Mouse (Mus musculus): ENCODE measurements around the gene Prdm10.

Prdm10 gene

DNA sequence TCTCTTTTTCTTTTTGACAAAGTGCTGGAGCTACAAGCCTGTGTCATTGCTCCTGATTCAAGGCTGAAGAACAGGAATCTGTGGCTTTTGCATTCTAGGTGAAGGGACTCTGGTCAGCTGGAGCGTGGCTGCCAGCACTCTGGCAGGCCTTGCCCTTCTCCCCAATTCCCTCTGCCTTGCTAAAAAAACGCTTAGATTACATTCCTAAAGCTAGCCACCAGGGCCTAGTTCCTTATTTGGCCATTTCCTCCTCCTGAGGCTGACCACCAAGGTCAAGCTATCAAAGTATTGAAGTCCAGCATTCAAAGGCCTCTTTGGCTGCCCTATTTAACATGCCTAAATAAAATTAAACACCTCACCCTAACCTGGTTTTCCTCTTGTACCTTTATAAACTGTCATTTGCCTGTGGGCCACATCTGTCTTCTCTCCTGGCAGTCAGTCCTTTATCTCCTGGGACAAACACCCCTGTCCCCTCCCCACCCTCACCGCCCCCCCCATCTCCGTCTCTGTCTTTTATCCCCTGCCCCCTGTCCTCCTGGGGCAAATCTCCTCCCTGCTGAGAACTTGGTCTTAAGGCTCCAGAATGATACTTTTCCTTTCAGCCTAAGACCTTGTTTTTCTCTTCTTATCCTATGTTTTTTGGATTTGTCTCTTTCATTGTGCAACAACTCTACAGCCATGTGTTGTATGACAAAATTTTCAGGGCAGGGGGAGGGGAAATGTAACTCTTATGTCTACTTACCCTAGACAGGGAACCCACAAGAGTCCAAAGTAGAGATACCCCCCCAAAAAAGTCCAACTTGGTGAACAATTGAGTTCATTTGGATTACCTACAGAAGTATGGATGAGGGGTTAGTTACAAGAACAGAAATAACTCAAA is 17.9 kb upstream of the Prdm10 start:
- no peak for DNase-seq (ENCODE audit: extremely low read depth, low read depth)

DNA sequence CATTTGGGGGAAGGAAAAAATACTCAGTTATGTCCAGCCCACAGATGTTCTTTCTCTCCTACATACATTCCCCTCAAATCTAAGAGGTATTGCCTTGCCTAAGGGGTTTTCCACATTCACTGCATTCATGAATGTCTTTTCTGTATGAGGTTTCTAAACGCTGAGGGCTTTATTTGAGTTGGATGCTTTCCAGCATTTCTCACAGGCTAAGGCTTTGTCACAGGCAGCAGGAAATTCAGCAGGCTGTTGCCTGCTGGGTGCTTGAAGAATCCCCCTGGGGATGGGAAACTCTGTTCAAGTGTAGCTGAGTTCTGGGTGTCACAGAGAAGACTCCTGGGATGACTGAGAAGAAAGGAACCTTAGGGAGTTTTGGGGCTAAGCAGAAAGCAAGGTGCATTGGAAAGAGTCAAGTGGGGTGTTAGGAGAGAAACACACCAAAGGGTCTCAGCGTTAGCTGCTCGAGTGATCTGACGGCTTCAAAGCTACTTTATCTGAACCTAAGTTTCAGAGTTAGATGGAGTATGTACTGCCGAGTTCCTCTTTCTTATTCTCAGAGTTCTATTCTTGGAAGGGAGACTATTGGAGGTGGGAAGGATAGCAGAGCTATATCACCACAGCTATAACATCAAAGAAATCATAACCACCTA is 14.2 kb upstream of the Prdm10 start:
- DNase-seq (ENCODE audit: extremely low read depth, low read depth) = peak; percentile 79

DNA sequence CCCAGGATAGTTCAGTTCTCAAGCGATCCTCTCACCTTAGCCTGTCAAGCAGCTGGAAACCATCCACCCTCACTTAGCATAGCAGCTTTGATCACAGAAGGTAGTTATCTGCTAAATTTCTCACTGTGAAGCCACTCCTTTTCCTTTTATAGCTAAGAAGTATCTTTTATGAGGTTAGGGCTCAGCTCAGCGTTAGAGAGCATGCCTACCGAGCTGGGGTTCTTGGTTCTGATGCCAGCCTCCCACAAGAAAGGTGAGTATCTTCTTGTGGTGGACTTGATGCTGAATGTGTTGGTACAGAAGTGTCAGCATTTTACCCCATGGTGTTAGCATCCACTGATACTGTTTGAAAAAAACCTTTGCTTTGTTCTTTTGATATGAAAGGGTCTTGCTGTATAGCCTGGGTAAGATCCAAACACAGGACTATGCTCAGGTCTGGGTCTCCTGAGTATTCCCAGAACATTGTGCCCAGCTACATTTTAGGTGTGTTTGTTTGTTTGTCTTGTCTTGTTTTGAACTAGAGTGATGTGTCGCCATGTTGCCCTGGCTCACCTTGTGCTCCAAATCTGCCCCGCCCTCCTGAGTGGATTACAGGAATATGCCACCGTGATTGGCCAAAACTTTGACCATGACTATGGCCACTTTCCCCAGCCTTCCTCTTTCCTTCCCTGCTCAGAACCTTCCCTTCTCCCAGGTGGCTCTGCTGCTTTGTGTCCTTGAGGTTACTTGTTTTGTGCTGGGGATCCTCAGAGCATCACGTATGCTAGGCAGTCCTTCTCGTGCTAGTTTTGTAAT is 8.9 kb upstream of the Prdm10 start:
- DNase-seq (ENCODE audit: extremely low read depth, low read depth) = no peak

DNA sequence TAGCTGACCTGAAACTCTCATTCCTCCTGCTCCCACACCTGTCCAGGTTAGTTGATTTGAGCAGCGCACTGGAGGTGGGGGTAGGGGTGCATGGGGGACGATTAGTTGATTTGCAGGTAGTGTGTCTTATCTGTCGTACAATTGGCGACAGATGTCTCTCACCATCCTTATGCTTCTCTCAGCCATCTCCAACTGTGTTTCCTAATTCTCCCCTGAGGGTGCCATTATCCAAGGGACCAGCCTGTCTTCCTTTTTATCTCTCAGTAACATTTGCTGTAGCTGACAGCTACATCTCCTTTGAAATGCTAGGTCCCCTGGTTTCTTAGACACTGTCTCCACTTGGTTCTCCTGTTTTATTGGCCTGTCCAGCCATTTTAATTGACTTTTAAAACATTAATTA is 8.2 kb upstream of the Prdm10 start:
- DNase-seq (ENCODE audit: extremely low read depth, low read depth) = peak; percentile 82

DNA sequence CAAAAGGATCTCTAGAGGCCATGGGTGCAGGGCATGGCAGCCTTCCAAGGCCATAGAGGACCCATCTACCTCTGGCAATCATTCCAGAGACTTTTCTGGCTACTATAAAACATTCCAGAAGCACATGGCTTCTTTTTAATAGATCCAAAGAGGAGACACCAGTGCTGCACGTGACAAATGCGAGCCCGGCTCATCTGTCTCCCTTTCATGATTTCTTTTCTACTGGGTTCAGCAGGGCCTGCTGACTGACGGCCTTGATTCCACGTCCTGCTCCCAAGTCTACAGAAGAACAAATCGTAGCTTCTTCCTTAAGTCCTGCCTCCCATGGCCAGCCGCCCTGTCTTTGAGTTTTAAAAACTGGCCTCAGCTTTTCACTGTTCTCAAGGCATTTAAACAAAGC is 1.7 kb upstream of the Prdm10 start:
- DNase-seq (ENCODE audit: extremely low read depth, low read depth) = no peak

DNA sequence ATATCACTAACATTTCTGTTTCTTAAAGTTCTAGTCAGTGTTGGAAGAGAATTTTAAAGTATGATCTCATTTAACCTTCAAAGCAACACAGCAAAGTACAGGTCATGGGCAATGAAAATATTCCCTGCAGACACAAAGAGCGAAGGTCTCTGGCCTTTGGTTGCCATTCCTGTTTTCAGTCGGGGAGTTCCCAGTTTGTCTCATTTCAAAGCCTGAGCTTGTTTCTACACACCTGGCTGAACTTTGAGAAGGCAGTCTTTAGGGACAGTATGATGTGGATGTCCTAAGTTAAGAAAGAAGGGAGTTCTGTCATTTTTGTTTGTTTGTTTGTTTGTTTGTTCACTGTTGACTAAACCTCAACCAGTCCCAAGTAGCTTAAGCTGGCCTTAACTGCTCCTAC is 1.0 kb upstream of the Prdm10 start:
- no peak for DNase-seq (ENCODE audit: extremely low read depth, low read depth)

DNA sequence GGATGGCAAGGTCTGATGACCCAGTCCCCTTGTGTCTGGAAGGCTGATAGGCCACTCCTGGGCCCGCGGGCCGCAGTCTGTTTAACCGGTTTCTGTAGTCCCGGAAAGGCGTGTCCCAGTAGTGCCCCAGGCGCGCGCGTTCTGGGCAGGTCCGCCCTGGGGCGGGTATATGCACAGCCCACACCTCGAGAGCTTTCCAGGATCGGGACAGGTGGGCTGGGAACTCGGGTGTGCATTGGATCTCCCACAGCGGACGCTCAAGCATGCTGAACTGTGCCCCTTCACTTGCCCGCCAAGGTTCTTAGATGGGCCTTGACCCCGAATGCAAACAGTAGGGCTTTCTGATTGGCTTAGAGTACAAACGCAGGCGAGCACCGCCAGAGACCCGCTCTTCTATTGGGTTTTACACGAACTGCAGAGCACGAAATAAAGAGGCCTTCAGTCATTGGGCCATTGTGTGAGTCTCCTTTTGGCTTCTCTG is 413 bp upstream of the Prdm10 start:
- DNase-seq (ENCODE audit: extremely low read depth, low read depth) = peak; percentile 97

DNA sequence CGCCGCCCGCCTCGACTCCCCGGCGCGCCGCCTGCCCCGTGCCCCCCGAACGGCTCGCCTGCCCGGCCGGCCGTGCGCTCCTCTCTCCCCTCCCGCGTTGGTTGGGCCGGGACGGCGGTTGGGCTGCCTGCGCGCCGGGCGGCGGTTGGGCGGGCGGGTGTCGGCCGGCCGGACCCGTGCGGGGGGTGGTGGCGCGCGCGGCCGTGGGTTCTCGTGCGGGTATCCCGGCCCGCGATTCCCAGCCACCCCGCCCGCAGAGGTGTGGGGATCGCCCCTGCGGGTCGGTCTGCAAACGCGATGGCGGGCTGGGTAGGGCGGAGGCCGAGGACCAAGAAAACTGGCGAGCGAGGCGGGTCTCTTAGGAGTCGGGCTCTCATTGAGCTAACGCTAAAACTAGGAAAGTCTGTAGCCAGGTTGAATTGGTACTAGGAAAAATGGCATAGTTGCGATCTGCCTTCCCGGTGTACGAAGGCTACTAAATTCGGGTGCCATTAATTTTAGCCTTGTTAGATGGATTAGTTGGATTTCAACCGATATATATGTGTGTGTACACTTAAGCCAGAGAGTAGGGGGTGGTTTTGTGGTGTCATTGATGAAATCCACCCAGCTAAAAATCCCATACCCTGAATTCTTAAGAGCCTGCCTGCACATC is 799 bp downstream of the Prdm10 start:
- no peak for DNase-seq (ENCODE audit: extremely low read depth, low read depth)

DNA sequence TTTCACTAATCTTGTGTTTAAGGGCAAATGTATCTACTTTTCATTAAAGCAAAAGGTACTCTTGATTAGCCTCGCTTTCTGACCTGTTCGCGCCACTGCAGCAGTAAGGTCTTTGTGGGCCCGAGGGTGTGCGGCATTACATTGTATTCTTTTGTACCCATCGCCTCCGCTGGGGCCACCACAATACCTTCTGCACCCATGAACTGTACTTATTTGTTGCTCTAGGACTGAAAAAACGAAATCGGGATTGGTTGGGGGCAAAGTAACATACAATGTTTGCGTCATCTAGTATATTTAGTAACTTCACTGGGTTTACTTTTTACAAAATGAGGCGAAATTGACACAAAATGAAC is 1.3 kb downstream of the Prdm10 start:
- DNase-seq (ENCODE audit: extremely low read depth, low read depth) = no peak

DNA sequence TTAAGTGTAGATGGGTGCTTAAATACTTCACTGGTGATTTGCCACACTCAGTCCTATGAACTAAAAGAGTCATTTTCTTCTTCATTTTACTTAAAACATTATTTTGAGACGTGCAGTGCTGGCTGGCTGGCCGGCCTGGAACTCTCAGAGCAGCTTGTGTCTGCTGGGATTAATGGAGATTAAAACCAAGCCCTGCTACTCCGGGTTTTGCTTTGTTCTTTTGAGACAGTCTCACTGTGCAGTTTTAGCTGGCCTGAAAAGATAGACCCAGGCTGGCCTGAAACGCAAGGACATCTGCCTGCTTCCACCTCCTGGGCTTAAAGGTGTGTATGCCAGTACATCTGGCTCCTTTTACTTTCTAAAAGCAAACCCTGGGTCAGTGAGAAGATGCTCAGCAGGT is 2.2 kb downstream of the Prdm10 start:
- DNase-seq (ENCODE audit: extremely low read depth, low read depth) = no peak

DNA sequence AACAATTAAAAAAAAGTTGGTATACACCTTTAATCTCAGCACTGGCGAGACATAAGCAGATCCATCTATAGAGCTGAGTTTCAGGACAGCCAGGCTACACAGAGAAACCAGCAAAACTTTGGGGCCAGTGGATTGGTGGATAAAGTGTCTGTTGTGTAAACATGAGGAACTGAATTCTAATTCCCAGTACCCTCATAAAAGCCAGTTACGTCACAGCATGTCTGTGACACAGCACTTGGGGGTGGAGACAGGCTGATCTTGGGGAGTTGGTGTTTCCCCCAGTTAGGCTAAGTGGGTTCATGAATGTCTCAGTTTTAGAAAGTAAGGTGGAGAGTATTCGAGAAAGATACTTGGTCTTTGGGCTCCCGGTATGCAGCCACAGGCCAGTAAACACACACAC is 2.7 kb downstream of the Prdm10 start:
- DNase-seq (ENCODE audit: extremely low read depth, low read depth) = no peak

DNA sequence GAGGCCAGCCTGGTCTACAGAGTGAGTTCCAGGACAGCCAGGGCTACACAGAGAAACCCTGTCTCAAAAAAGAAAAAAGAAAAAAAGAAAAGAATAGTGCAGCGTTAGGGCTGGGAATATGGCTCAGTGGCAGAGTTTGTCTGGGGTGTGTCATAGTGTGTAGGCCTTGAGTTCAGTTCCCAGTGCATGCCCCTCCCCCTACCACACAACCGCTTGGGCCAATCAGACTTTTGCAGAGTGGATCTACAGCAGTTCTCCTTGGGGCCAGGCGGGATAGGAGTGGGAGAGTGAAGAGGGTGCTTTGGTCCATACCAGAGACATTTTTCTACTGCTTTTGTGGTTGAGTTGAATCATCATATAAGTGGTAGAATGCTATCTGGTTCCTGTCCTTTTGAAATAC is 3.6 kb downstream of the Prdm10 start:
- no peak for DNase-seq (ENCODE audit: extremely low read depth, low read depth)

DNA sequence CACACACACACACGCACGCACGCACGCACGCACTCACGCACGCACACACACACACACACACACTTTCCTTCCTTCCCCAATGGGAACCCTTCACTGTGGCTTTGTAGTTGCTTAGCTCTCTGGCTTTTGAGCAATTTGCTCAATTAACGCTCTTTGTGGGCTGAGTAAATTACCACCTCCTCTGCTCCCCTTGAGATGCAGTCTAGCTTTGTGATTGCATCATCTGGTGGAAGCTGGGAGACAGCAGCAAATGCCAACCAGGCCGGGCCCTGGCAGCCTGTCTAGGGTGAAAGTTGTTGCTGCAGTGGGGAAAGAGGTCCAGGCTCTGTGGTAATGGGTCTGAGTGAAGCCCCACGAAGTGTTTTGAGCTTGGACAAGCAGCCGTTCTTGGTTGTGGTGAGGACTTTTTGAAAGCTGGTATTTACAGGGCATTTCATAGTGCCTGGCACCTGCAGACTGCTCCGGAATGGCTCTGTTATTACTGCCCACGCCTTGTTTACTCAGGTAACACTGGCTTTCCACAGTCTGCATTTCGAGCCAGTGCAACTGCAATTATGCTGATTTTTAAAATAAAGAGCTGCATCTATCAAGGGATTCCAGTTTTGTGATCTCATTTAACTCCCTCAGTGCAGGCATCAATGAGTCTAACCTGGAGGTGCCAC is 10.0 kb downstream of the Prdm10 start:
- DNase-seq (ENCODE audit: extremely low read depth, low read depth) = no peak

DNA sequence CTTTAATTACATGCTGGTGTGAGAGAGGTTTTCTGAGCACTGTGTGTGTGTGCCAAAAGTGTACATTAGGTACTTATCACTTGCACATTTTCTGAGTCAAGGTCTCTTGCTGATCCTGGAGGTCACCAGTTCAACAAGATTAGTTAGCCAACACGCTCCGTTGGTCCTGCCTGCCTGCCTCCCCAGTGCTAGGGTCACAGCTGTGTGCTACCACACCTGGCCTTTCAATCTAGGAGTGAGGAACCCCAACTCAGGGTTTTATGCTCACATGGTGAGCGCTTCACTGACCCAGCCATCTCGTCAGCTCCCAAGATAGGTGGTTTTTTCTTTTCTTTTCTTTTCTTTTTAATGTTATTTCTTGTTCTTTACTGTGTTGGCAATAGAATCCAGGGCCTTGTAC is 11.6 kb downstream of the Prdm10 start:
- no peak for DNase-seq (ENCODE audit: extremely low read depth, low read depth)

DNA sequence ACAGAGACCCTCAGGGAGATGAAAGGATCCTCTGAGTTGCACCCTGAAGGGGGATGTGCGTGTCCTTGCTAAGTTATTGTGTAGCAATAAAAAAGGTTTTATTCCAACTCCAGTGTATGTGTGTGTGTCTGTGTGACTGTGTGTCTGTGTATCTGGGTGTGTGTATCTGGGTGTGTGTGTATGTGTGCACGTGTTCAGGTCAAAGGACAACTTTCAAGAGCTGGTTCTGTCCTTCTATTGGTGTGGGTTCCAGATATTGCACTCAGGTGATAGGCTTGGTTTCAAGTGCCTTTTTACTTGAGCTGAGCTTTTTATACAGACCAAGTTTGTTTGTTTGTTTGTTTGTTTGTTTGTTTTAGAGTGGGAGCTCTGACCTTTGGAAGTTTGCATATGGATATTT is 12.9 kb downstream of the Prdm10 start:
- DNase-seq (ENCODE audit: extremely low read depth, low read depth) = no peak

DNA sequence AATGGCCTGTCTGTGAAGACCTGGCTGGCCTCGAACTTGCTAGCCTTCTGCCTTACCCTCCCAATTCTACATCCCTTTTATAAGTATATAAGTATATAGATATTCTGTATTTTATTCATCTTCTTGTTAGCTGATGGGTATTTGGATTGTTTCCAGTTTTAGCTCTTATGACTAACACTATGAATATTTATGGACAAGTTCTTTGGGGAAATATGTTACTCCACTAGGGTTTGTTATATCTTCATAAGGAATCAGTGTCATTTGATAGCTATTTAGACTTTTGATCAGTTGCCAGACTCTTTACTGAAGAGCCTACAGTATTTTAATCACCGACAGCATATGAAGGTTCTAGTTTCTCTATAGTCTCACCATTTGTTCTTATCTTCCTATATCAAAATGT is 15.0 kb downstream of the Prdm10 start:
- no peak for DNase-seq (ENCODE audit: extremely low read depth, low read depth)

DNA sequence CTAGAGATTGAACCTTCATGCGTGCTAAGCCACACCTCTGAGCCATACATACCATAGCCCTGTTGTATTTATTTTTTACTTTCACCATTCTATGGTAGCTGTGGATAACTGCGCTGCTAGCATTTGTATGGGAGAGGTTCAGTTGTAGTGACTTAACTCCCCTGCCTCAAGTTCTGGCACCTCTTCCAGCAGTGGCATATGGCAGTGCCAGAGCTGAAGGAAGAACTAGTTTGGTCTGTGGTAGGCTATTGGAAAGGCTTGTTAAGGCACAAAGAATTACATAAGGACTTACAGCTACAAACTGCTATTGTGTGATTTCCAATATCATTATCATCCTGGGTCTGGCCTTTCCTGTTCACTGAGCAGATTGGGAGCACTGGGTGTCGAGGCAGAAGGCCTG is 16.0 kb downstream of the Prdm10 start:
- no peak for DNase-seq (ENCODE audit: extremely low read depth, low read depth)

DNA sequence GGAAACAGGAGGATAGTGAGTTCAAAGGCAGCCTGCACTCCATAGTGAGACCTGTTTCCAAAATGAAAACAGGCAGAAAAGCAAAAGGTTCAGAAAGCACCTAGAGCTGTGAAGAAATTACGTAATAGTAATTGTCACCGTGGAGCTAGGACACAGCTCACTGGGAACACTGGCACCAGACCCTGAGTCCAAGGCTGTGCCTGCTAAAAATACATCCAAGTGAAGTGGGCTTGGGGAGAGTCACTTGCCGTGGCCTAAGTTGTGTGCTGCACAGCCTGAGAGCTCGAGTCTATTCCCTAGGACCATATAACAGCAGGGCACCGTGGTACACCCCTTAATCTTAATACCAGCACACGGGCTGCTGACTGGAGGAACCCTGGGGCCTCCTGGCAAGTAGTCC is 18.4 kb downstream of the Prdm10 start:
- DNase-seq (ENCODE audit: extremely low read depth, low read depth) = no peak

DNA sequence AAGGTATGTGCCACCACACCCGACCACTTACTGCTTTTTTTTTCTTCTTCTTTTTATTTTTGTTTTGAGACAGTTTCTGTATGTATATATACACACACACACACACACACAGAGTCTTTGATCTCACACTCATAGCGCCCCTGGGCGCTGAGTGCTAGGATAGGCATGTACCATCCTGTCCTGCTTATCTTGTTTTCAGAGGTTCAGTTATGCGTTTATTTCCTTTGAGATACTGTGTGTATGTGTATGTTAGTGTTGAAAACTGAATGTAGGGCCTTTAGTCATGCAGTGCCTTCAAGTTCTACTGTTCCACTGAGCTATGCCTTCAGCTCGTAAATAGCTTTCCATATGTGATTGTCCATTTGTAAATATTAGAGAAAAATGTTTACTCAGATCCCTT is 20.2 kb downstream of the Prdm10 start:
- peak; percentile 51 for DNase-seq (ENCODE audit: extremely low read depth, low read depth)

DNA sequence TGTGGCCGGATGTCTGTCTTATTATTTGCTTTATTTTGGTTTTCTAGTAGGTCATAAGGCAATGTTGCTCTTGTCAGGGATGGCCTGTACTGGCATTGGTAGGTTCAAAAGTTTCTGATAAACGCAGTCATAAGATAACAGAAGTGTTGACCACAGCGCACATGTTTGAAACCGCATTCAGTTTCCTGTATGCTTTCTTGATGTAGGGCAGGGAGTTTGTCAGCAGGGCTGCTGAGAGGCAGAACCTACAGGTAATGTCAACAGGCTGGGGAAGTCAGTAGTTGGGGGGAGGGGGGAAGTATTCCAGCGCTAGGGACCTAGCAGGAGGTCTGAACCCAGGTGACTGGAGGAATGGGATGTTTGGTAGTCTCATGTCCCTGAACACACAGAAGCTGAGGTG is 20.8 kb downstream of the Prdm10 start:
- peak; percentile 70 for DNase-seq (ENCODE audit: extremely low read depth, low read depth)

Measured in MEL-GATA-1-ER (cell line).